In the genomic region with DNA sequence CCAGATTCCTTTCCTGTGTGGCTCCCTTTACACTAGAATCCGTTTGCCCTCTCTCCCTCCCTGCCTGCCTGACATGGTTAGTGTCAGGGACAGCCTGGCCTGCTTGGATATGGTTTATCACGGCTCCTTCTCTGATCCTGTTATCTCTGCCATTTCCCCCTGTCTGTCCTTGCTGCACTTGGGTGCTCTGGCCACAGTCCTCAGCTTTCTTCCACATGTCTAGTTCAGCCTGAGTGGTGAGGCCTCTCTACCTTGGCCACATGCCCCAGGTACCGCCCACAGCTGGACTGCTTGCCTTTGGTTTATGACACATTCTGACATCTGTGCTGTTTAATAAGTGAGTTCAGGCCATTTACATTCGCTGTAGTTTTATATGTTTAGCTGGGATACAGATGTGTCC, we compare ENCODE assay signal across 8 mouse cellular contexts. TPM values are rescaled to one million over a fixed set of nuclear protein-coding genes. Genes with fewer than 3 reads are reported as not detected.
DNase-seq lines count a peak whose midpoint lies in the region; TF ChIP-seq lines count a peak whose summit lies in the region.

No protein-coding gene starts in this region.

- intact Hi-C loops in left cerebral cortex, adult 2 months (cut with DNase I): no loop called here

- H3K27ac ChIP-seq in left cerebral cortex, adult 2 months: no peak overlapping the region

- TF ChIP-seq CTCF in left cerebral cortex, adult 2 months (IDR thresholded peaks at IDR 0.05): no peak

- DNase-seq in urinary bladder, postnatal 14 days (ENCODE audit: low spot score): peak; percentile 80
- no peak for DNase-seq in urinary bladder, postnatal 10 days (ENCODE audit: low spot score)
- peak; percentile 79 for DNase-seq in heart, adult 8-10 months (ENCODE audit: low spot score)
- peak; percentile 47 to 67 for DNase-seq in kidney, postnatal 4 days
- peak; percentile 62 for DNase-seq in skeletal muscle tissue, adult 2 months (ENCODE audit: low read depth, low spot score)
- no peak for DNase-seq in right cerebral cortex, postnatal 25 days
- DNase-seq in spleen, postnatal 4 days (ENCODE audit: low spot score in 2 of 2): no peak
- DNase-seq in left cerebral cortex, adult 2 months (ENCODE audit: extremely low spot score in 1 of 2, low spot score in 2 of 2): no peak

- H3K4me3 ChIP-seq in left cerebral cortex, adult 2 months: no peak overlapping the region

RNA-seq across cellular contexts. Expression of gene Zfp710, which starts 11.1 kb away (rescaled TPM):
- total RNA-seq in heart, adult 8-10 months (2022): 10 to 100 TPM; 28.5 to 39.5 (median 31.3) TPM
- 10 to 100 TPM; 18.9 to 21.7 TPM for total RNA-seq in left cerebral cortex, adult 2 months (2021)

Comparison
In these comparisons a context has a peak if more than half of its experiments do, and no peak if none do; other contexts are left out.
1. DNase-seq: peak in urinary bladder, postnatal 14 days (single experiment), heart, adult 8-10 months (single experiment), kidney, postnatal 4 days (2 of 2) and skeletal muscle tissue, adult 2 months (single experiment); none in urinary bladder, postnatal 10 days (single experiment), right cerebral cortex, postnatal 25 days (single experiment), spleen, postnatal 4 days (0 of 2) and left cerebral cortex, adult 2 months (0 of 2).